Mouse (Mus musculus): ENCODE data around the gene H3f3a. TPM values are rescaled to one million over a fixed set of nuclear protein-coding genes. Genes with fewer than 3 reads are reported as not detected.

The H3f3a gene
- polyA plus RNA-seq, 1 experiment from 2014 or later: 4,178 TPM

Other genes with a start within 250 kb of the H3f3a start
- 135 and 140 TPM in 2 replicates for gene Parp1, start 245.0 kb downstream of the H3f3a start, polyA plus RNA-seq (2015; fragmentation: Nextera tagmentation; extraction: Ambion mirVana)
- gene Lin9, start 172.8 kb downstream of the H3f3a start, polyA plus RNA-seq (2015; fragmentation: Nextera tagmentation; extraction: Ambion mirVana): 17.1 and 19.1 TPM in 2 replicates
- not detected in 2 replicates for gene Mixl1, start 116.9 kb downstream of the H3f3a start, polyA plus RNA-seq (2015; fragmentation: Nextera tagmentation; extraction: Ambion mirVana)
- 21.7 and 24.6 TPM in 2 replicates for gene Acbd3, start 87.9 kb downstream of the H3f3a start, polyA plus RNA-seq (2015; fragmentation: Nextera tagmentation; extraction: Ambion mirVana)
- 28.8 and 33.6 TPM in 2 replicates for gene Sde2, start 37.2 kb upstream of the H3f3a start, polyA plus RNA-seq (2015; fragmentation: Nextera tagmentation; extraction: Ambion mirVana)
- 0.27 and 0.31 TPM in 2 replicates for gene Lefty2, start 79.2 kb upstream of the H3f3a start, polyA plus RNA-seq (2015; fragmentation: Nextera tagmentation; extraction: Ambion mirVana)
- 76.6 and 83.1 TPM in 2 replicates for gene Pycr2, start 90.3 kb upstream of the H3f3a start, polyA plus RNA-seq (2015; fragmentation: Nextera tagmentation; extraction: Ambion mirVana)
- 0.31 TPM in 1 of 2 replicates, not detected in the other for gene Lefty1, start 121.1 kb upstream of the H3f3a start, polyA plus RNA-seq (2015; fragmentation: Nextera tagmentation; extraction: Ambion mirVana)
- 0.93 and 1.8 TPM in 2 replicates for gene Tmem63a, start 128.4 kb upstream of the H3f3a start, polyA plus RNA-seq (2015; fragmentation: Nextera tagmentation; extraction: Ambion mirVana)
- 2.0 and 2.6 TPM in 2 replicates for gene Ephx1, start 207.0 kb upstream of the H3f3a start, polyA plus RNA-seq (2015; fragmentation: Nextera tagmentation; extraction: Ambion mirVana)
- 0.08 TPM in 1 of 2 replicates, not detected in the other for gene 9130409I23Rik, start 237.3 kb upstream of the H3f3a start, polyA plus RNA-seq (2015; fragmentation: Nextera tagmentation; extraction: Ambion mirVana)